Mouse (Mus musculus): ENCODE data around the gene Adamts13. TPM values are rescaled to one million over a fixed set of nuclear protein-coding genes. Genes with fewer than 3 reads are reported as not detected.

Adamts13 gene
- polyA plus RNA-seq, 1 experiment from 2014 or later = not detected

DNA sequence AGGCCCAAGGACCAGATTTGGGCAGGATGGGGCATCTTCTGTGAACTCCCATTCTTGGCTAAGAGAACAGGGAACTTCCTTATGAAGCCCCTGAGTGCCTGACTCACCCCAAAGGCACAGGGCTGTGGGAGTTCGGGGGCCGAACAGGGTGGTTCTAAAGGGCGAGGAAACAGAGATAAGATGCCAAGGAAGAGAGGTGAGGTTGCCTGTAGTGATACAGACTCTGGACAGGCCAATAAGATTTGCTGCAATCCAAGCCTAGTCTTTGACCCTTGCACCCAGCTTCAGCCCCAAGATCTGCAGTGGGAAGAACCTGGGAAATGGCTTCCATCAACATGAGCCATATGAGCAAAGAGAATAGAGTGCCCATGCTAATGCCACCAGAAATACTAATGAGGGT, 30.0 kb upstream of the Adamts13 start:
- Histone ChIP-seq H3K9ac (ENCODE audit: low read depth, low read length) (no peak overlapping the region), H3K4me1 (replicated peaks; ENCODE audit: control insufficient read depth, insufficient read depth, low read length) (no peaks in the 10 kb centered on the region), H3K27me3 (ENCODE audit: control insufficient read depth, insufficient read depth, low read length) (no peaks in the 10 kb centered on the region), H3K9me3 (ENCODE audit: control insufficient read depth, low read length) (no peaks in the 10 kb centered on the region), H3K4me2 (replicated peaks; ENCODE audit: low read depth, low read length) (no peak overlapping the region), H3K36me3 (ENCODE audit: control insufficient read depth, insufficient read depth, low read length) (no peaks in the 10 kb centered on the region), H3K4me3 (ENCODE audit: low read depth, low read length) (no peak overlapping the region), H3K27ac (ENCODE audit: low read depth, low read length) (no peak overlapping the region)
- no peak for DNase-seq (ENCODE audit: low spot score)
- ATAC-seq (ENCODE audit: low FRiP score) = no peak
- 84% methylated on average over 3 of the region's 3 CpGs for WGBS

DNA sequence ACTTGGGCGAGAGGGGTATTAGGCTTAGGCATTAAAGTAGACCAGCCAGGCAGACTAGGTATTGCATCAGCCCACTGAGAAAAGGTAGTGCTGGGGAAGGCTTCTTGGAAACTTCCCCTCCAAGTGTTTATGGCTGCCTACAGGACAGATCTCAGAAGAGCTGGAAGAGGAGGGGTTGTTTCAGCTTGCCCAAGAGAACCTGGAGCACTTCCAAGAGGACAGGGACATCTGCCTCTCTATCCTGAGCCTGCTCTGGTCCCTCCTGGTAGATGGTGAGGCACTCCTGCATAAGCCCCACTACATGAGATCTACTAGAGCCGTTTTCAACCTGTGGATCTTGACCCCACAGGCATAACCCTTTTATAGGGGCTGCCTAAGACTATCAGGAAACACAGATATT, 22.8 kb upstream of the Adamts13 start:
- Histone ChIP-seq H3K27ac (ENCODE audit: low read depth, low read length) (no peak overlapping the region), H3K9me3 (ENCODE audit: control insufficient read depth, low read length) (no peaks in the 10 kb centered on the region), H3K9ac (ENCODE audit: low read depth, low read length) (no peak overlapping the region), H3K36me3 (ENCODE audit: control insufficient read depth, insufficient read depth, low read length) (peaks cover 2% of the 10 kb centered on the region), H3K27me3 (ENCODE audit: control insufficient read depth, insufficient read depth, low read length) (no peaks in the 10 kb centered on the region), H3K4me2 (replicated peaks; ENCODE audit: low read depth, low read length) (no peak overlapping the region), H3K4me3 (ENCODE audit: low read depth, low read length) (no peak overlapping the region), H3K4me1 (replicated peaks; ENCODE audit: control insufficient read depth, insufficient read depth, low read length) (no peaks in the 10 kb centered on the region)
- WGBS = 94% methylated on average over 2 of the region's 2 CpGs
- ATAC-seq (ENCODE audit: low FRiP score) (no peak), DNase-seq (ENCODE audit: low spot score) (no peak)

DNA sequence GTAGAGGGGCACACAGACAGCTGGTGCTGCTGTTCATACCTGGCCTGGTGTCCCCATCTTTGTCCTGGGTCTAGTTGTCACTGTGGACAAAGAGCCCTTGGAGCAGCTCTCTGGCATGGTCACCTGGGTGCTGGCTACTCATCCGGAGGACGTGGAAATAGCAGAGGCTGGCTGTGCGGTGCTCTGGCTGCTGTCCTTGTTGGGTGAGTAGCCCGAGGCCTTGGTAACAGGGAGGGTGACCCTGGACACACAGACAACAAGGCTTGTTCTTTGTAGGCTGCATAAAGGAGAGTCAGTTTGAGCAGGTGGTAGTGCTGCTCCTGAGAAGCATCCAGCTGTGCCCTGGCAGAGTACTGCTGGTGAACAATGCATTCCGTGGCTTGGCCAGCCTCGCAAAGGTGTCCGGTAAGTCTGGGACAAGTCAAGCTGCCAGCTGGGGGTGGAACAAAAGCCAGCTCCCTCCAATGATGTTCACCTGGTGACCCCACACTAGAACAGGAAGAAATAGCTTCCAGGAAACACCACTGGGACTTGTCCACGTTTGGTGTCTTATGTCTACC, 21.8 kb upstream of the Adamts13 start:
- H3K27ac ChIP-seq (ENCODE audit: low read depth, low read length) = no peak overlapping the region
- peaks cover 4% of the 10 kb centered on the region for H3K36me3 ChIP-seq (ENCODE audit: control insufficient read depth, insufficient read depth, low read length)
- no peak for ATAC-seq (ENCODE audit: low FRiP score)
- no peaks in the 10 kb centered on the region for H3K27me3 ChIP-seq (ENCODE audit: control insufficient read depth, insufficient read depth, low read length)
- no peak overlapping the region for H3K4me2 ChIP-seq (replicated peaks; ENCODE audit: low read depth, low read length)
- no peak for DNase-seq (ENCODE audit: low spot score)
- 88% methylated on average over 8 of the region's 8 CpGs for WGBS
- no peaks in the 10 kb centered on the region for H3K4me1 ChIP-seq (replicated peaks; ENCODE audit: control insufficient read depth, insufficient read depth, low read length)
- H3K9me3 ChIP-seq (ENCODE audit: control insufficient read depth, low read length) = no peaks in the 10 kb centered on the region
- H3K9ac ChIP-seq (ENCODE audit: low read depth, low read length) = no peak overlapping the region
- H3K4me3 ChIP-seq (ENCODE audit: low read depth, low read length) = no peak overlapping the region

DNA sequence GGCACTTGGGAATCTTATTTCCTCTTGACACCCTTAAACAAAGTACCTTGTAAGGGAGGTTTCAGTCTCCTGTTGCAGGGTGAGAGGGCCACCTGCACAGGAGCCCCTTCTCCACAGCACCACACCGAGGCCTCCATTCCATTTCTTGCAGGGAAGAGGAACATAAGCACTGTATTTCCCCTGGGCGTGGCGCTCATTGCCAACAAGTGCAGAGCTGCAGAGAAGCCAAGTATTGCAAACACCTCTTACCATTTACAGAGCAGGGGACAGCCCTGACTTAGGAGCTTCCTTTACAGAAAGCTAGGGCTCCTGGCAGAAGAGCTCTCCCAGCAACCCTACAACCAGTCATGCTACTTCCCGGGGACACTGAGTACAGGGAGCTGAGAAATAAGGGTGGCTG, 21.0 kb upstream of the Adamts13 start:
- ATAC-seq (ENCODE audit: low FRiP score) (no peak), DNase-seq (ENCODE audit: low spot score) (no peak)
- peaks cover 7% of the 10 kb centered on the region for H3K36me3 ChIP-seq (ENCODE audit: control insufficient read depth, insufficient read depth, low read length)
- no peak overlapping the region for H3K9ac ChIP-seq (ENCODE audit: low read depth, low read length)
- H3K4me3 ChIP-seq (ENCODE audit: low read depth, low read length) = no peak overlapping the region
- H3K27me3 ChIP-seq (ENCODE audit: control insufficient read depth, insufficient read depth, low read length) = no peaks in the 10 kb centered on the region
- H3K27ac ChIP-seq (ENCODE audit: low read depth, low read length) = no peak overlapping the region
- WGBS = 99% methylated on average over 4 of the region's 4 CpGs
- H3K4me1 ChIP-seq (replicated peaks; ENCODE audit: control insufficient read depth, insufficient read depth, low read length) = no peaks in the 10 kb centered on the region
- no peak overlapping the region for H3K4me2 ChIP-seq (replicated peaks; ENCODE audit: low read depth, low read length)
- no peaks in the 10 kb centered on the region for H3K9me3 ChIP-seq (ENCODE audit: control insufficient read depth, low read length)

DNA sequence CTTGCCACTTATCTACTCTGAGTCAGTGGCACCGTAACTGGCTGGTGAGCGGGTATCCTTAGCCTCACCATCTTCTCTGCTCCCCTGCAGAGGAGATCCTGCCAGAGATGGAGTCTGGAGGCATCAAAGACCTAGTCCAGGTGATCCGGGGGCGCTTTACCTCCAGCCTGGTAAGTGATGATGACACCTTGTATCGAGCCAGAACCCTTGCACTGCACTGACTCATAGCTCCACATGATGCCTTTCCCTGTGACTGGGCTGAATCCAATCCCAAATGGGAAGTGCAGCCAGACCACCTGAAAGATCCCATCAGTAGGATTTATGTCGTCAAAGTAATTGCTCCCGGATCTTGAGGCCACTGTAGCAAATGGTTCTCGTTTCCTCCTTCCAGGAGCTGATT, 20.4 kb upstream of the Adamts13 start:
- Histone ChIP-seq H3K4me1 (replicated peaks; ENCODE audit: control insufficient read depth, insufficient read depth, low read length) (no peaks in the 10 kb centered on the region), H3K4me3 (ENCODE audit: low read depth, low read length) (no peak overlapping the region), H3K4me2 (replicated peaks; ENCODE audit: low read depth, low read length) (no peak overlapping the region), H3K27ac (ENCODE audit: low read depth, low read length) (no peak overlapping the region), H3K27me3 (ENCODE audit: control insufficient read depth, insufficient read depth, low read length) (no peaks in the 10 kb centered on the region), H3K9ac (ENCODE audit: low read depth, low read length) (no peak overlapping the region), H3K9me3 (ENCODE audit: control insufficient read depth, low read length) (no peaks in the 10 kb centered on the region), H3K36me3 (ENCODE audit: control insufficient read depth, insufficient read depth, low read length) (peaks cover 7% of the 10 kb centered on the region)
- DNase-seq (ENCODE audit: low spot score) (no peak), ATAC-seq (ENCODE audit: low FRiP score) (no peak)
- 94% methylated on average over 8 of the region's 8 CpGs for WGBS

DNA sequence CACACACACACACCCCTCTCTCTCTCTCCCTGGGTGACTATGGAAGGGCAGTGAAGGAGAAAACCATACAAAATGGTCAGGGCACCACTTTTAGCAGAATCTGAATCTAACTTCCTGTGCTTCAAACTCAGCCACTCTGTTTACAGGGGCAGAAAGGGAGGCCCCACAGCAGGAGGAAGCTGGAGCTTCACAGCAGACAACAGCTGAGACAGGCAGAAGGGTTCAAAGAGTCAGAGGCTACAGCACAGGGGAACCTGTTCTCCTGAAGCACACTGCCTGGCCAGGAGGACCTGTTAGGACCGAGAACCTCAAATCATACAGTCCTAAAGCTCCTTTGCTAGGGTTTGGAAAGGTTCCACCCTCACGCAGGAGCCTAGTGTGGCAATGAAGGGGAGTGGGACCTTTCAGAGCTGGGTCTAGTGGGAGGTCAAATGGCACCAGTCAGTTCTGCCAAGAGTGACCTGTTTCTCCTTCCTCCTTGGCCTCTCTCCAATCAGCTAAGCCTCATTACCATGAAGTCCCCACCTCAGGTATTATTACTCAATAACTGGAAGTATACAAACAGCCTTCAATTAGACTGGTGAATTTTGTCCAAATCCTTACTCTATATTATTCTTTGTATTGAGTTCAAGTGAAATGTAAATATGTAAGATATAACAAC, 18.4 kb upstream of the Adamts13 start:
- H3K27me3 ChIP-seq (ENCODE audit: control insufficient read depth, insufficient read depth, low read length) = no peaks in the 10 kb centered on the region
- no peaks in the 10 kb centered on the region for H3K4me1 ChIP-seq (replicated peaks; ENCODE audit: control insufficient read depth, insufficient read depth, low read length)
- H3K9me3 ChIP-seq (ENCODE audit: control insufficient read depth, low read length) = no peaks in the 10 kb centered on the region
- ATAC-seq (ENCODE audit: low FRiP score) (no peak), DNase-seq (ENCODE audit: low spot score) (no peak)
- no peak overlapping the region for H3K27ac ChIP-seq (ENCODE audit: low read depth, low read length)
- WGBS = 85% methylated on average over 2 of the region's 2 CpGs
- H3K4me3 ChIP-seq (ENCODE audit: low read depth, low read length) = no peak overlapping the region
- H3K36me3 ChIP-seq (ENCODE audit: control insufficient read depth, insufficient read depth, low read length) = peaks cover 9% of the 10 kb centered on the region
- no peak overlapping the region for H3K9ac ChIP-seq (ENCODE audit: low read depth, low read length)
- no peak overlapping the region for H3K4me2 ChIP-seq (replicated peaks; ENCODE audit: low read depth, low read length)

DNA sequence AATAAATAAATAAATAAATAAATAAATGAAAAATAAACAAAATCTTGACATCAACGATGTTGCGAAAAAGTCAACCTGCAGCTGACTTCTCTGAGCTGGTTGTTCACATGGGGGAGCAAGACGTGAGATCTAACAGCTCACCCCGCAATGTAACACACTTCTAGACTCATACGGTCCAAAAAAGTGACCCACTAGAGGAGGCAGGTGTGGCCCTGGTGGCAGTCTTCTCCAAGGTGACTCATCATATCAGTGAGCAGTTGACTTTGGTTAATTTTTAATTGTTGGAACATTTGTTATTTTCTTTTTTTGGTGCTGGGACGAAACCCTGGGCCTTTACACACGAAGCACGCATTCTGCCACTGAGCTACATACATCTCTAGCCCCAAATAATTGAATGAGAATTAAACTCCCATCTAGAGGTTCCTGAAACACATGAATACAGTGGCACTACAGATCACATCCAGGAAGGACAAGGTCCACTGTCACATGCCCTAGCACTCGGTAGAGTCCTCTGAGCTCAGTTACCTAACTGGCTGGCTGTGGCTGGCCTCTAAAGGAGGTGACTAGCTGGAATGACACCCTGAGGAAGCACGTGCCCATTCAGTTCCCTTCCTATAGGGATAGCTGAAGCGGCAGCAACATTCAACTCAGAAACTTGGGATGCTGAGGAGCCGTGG, 16.3 kb upstream of the Adamts13 start:
- Histone ChIP-seq H3K9me3 (ENCODE audit: control insufficient read depth, low read length) (no peaks in the 10 kb centered on the region), H3K36me3 (ENCODE audit: control insufficient read depth, insufficient read depth, low read length) (peaks cover 14% of the 10 kb centered on the region), H3K27ac (ENCODE audit: low read depth, low read length) (no peak overlapping the region), H3K4me3 (ENCODE audit: low read depth, low read length) (no peak overlapping the region), H3K9ac (ENCODE audit: low read depth, low read length) (no peak overlapping the region), H3K4me1 (replicated peaks; ENCODE audit: control insufficient read depth, insufficient read depth, low read length) (no peaks in the 10 kb centered on the region), H3K27me3 (ENCODE audit: control insufficient read depth, insufficient read depth, low read length) (no peaks in the 10 kb centered on the region), H3K4me2 (replicated peaks; ENCODE audit: low read depth, low read length) (no peak overlapping the region)
- ATAC-seq (ENCODE audit: low FRiP score) (no peak), DNase-seq (ENCODE audit: low spot score) (no peak)
- WGBS = 95% methylated on average over 12 of the region's 12 CpGs

DNA sequence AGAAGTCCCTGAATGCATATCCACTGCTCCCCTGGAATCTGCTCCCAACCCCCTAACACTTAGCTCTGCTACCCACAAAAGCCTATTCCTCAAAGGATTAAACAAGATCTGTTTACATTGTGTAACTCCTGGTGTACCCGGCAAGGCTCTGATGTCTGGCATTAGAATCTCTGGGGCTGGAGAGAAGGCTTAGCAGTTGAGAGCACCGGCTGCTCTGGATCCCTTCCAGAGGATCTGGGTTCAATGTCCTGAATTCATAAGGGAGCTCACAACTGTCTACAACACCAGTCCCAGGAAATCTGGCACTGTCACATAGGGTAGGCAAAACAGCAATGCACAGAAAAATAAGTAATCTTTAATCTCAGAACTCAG, 15.7 kb upstream of the Adamts13 start:
- H3K27me3 ChIP-seq (ENCODE audit: control insufficient read depth, insufficient read depth, low read length) = no peaks in the 10 kb centered on the region
- no peak for ATAC-seq (ENCODE audit: low FRiP score)
- peaks cover 14% of the 10 kb centered on the region for H3K36me3 ChIP-seq (ENCODE audit: control insufficient read depth, insufficient read depth, low read length)
- DNase-seq (ENCODE audit: low spot score) = no peak
- no peaks in the 10 kb centered on the region for H3K4me1 ChIP-seq (replicated peaks; ENCODE audit: control insufficient read depth, insufficient read depth, low read length)
- H3K9ac ChIP-seq (ENCODE audit: low read depth, low read length) = no peak overlapping the region
- no peaks in the 10 kb centered on the region for H3K9me3 ChIP-seq (ENCODE audit: control insufficient read depth, low read length)
- 91% methylated on average over 2 of the region's 2 CpGs for WGBS
- no peak overlapping the region for H3K27ac ChIP-seq (ENCODE audit: low read depth, low read length)
- H3K4me2 ChIP-seq (replicated peaks; ENCODE audit: low read depth, low read length) = no peak overlapping the region
- H3K4me3 ChIP-seq (ENCODE audit: low read depth, low read length) = no peak overlapping the region

DNA sequence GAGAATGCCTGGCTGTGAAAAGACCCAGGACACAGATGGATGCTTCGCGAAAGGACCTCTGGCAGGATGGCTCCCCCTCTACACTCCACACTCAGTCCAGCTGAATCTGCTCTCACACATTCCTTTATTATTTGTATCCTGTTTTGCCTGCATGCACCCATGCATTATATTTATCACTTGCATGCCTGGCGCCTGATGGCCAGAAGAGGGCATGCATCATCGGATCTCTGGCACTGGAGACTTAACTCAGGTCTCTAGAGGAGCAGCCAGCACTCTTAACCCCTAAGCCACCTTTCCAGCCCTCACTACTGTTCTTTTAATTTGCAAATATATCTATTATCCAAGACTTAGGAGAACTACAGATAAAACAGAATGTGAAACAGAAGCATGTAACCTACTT, 12.5 kb upstream of the Adamts13 start:
- no peak overlapping the region for H3K4me2 ChIP-seq (replicated peaks; ENCODE audit: low read depth, low read length)
- DNase-seq (ENCODE audit: low spot score) (no peak), ATAC-seq (ENCODE audit: low FRiP score) (no peak)
- H3K4me3 ChIP-seq (ENCODE audit: low read depth, low read length) = no peak overlapping the region
- H3K9ac ChIP-seq (ENCODE audit: low read depth, low read length) = no peak overlapping the region
- peaks cover 9% of the 10 kb centered on the region for H3K36me3 ChIP-seq (ENCODE audit: control insufficient read depth, insufficient read depth, low read length)
- H3K4me1 ChIP-seq (replicated peaks; ENCODE audit: control insufficient read depth, insufficient read depth, low read length) = peaks cover 4% of the 10 kb centered on the region; the same call in 1 of the 2 replicates
- 80% methylated on average over 4 of the region's 4 CpGs for WGBS
- no peaks in the 10 kb centered on the region for H3K27me3 ChIP-seq (ENCODE audit: control insufficient read depth, insufficient read depth, low read length)
- no peak overlapping the region for H3K27ac ChIP-seq (ENCODE audit: low read depth, low read length)
- no peaks in the 10 kb centered on the region for H3K9me3 ChIP-seq (ENCODE audit: control insufficient read depth, low read length)
